Mouse (Mus musculus): Measurements from ENCODE around the gene Cyp4f15.

DNA sequence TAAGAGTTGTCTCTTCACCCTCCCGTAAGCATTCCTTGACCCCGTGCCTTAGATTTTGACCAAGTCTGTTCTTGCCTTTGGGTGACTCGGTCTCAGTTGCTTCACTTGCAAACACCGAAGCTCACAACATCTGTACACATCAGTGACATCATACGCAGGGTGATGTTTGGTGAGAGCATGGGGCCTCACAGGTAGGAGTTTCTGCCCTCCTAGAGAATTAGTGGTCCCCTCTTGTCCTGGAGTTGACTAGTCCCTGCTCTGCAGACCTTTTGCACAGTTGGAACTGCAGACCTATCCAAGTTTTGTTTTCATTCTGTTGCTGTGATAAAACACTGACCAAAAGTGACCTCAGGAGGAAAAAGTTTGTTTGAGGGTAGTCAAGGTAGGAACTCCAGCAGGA is 1.3 kb downstream of the Cyp4f15 start:
- TF ChIP-seq CTCF (conservative IDR thresholded peaks at IDR 0.05; ENCODE audit: low read length): no peak
- no peak for TF ChIP-seq NANOG (IDR thresholded peaks at IDR 0.05; ENCODE audit: borderline replicate concordance, low read length)
- no peak for TF ChIP-seq POU5F1 (IDR thresholded peaks at IDR 0.05; ENCODE audit: borderline replicate concordance, low read length)
